Mouse (Mus musculus) intestine, postnatal 0 days (tissue): Measurements from ENCODE around the gene Rnf144a. TPM values are rescaled to one million over a fixed set of nuclear protein-coding genes. Genes with fewer than 3 reads are reported as not detected.
"Not testable (repeated sequence)": the region's sequence is repeated elsewhere in the genome, so short reads cannot be mapped to it uniquely, and the experiment has no call there.

ENCODE experiments used
- ATAC-seq: fragments of 200-750 bp; cut with Nextera tagmentation; 2 replicates; pipeline ENCODE4 v1.8.0; 2017; ENCODE audit warnings: mild to moderate bottlenecking, moderate TSS enrichment, moderate library complexity
- H3K27ac ChIP-seq: fragments of 300-500 bp; sonication (generic); 2 replicates; pipeline ENCODE4 v1.5.1; 2014; ENCODE audit warnings: mild to moderate bottlenecking, low read depth, low read length, moderate library complexity
- H3K27me3 ChIP-seq: fragments of 300-500 bp; sonication (generic); replicated peaks from 2 replicates; pipeline ENCODE4 v1.6.1; 2014; ENCODE audit warnings: low read length, mixed read lengths; ENCODE audit not compliant: control insufficient read depth, insufficient read depth
- H3K36me3 ChIP-seq: fragments of 300-500 bp; sonication (generic); 2 replicates; pipeline ENCODE4 v1.6.1; 2014; ENCODE audit warnings: mild to moderate bottlenecking, moderate library complexity; ENCODE audit not compliant: control insufficient read depth, insufficient read depth
- H3K4me1 ChIP-seq: fragments of 300-500 bp; sonication (generic); replicated peaks from 2 replicates; pipeline ENCODE4 v1.6.1; 2014; ENCODE audit warnings: antibody characterized with exemption, low read length, mixed read lengths; ENCODE audit not compliant: control insufficient read depth, insufficient read depth
- H3K4me2 ChIP-seq: fragments of 300-500 bp; sonication (generic); replicated peaks from 2 replicates; pipeline ENCODE4 v1.6.1; 2014; ENCODE audit warnings: low read depth, mild to moderate bottlenecking, moderate library complexity
- H3K4me3 ChIP-seq: fragments of 300-500 bp; sonication (generic); 2 replicates; pipeline ENCODE4 v1.5.1; 2014; ENCODE audit warnings: low read depth, low read length
- H3K9ac ChIP-seq: fragments of 300-500 bp; sonication (generic); 2 replicates; pipeline ENCODE4 v1.6.1; 2014; ENCODE audit warnings: mild to moderate bottlenecking, low read depth, low read length
- H3K9me3 ChIP-seq: fragments of 300-500 bp; sonication (generic); 2 replicates; pipeline ENCODE4 v1.6.1; 2016; ENCODE audit warnings: mixed run types; ENCODE audit not compliant: control insufficient read depth
- CTCF ChIP-seq: sonication (generic); IDR thresholded peaks from 2 replicates; pipeline ENCODE4 v1.5.1; 2016; ENCODE audit warnings: low read depth, mild to moderate bottlenecking, control low read depth, antibody characterized with exemption, moderate library complexity
- WGBS: fragments of 180-500 bp; shearing (Covaris S2); extraction: QIAGEN DNeasy Blood & Tissue Kit; methylation state at CpG from one replicate; pipeline ENCODE4 v1.1.7; 2014; 5-methylcytosine and 5-hydroxymethylcytosine counted together
- polyA plus RNA-seq: library from polyadenylated mRNA; unstranded; fragments of >200 nt; fragmentation: Nextera tagmentation; extraction: Ambion mirVana; gene quantifications from 2 replicates; pipeline ENCODE4 v1.2.1, GENCODE M21; 2015

Rnf144a gene
- polyA plus RNA-seq, 1 experiment from 2014 or later: 4.4 TPM

- no peak for ATAC-seq
- H3K36me3 ChIP-seq: no peaks in the 10 kb centered on the region
- no peaks in the 10 kb centered on the region for H3K4me1 ChIP-seq
- H3K9me3 ChIP-seq: no peaks in the 10 kb centered on the region
- H3K4me3 ChIP-seq: no peak overlapping the region
- no peak overlapping the region for H3K9ac ChIP-seq
- no peaks in the 10 kb centered on the region for H3K27me3 ChIP-seq
- H3K27ac ChIP-seq: no peak overlapping the region
- no peak overlapping the region for H3K4me2 ChIP-seq
- WGBS: 73% methylated on average over 4 of the region's 4 CpGs
- no peak for TF ChIP-seq CTCF
Measured at GRCm38 (mm10) chr12:26436334-26436733, 21.3 kb upstream of the Rnf144a start.

DNA sequence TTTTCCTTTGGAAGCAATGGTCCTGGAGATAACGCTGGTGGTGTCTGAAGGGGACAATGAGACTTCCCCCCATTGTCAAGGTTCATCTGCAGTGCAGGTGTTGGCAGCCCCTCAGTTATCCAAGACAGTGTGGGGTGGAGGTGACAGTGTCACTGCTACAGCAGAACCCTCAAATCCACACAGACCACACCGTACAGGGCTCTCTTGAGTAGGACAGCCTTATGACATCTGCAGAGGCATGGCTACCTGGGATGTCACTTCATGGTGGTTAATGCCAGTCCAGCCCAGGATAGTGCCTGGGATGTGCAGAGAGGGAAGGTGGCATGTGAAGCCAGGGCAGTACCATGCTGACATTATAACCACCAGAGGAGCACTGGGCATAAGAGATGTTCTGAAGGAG lies 13.7 kb upstream of the Rnf144a start:
- ATAC-seq, H3K9ac ChIP-seq: not testable (repeated sequence)
- WGBS: 93% methylated on average over 2 of the region's 2 CpGs

GRCm38 (mm10) chr12:26424841-26425240 lies 9.8 kb upstream of the Rnf144a start:
- Histone ChIP-seq H3K27me3 (no peaks in the 10 kb centered on the region), H3K4me1 (no peaks in the 10 kb centered on the region), H3K27ac (no peak overlapping the region), H3K9ac (no peak overlapping the region), H3K4me3 (no peak overlapping the region), H3K36me3 (no peaks in the 10 kb centered on the region), H3K4me2 (no peak overlapping the region), H3K9me3 (no peaks in the 10 kb centered on the region)
- no peak for ATAC-seq
- TF ChIP-seq CTCF: peak; percentile 68
- 87% methylated on average over 2 of the region's 2 CpGs for WGBS

More for the DNA sequence above, 13.7 kb upstream of the Rnf144a start:
- not testable (repeated sequence) for H3K4me1 ChIP-seq, H3K36me3 ChIP-seq, H3K9me3 ChIP-seq, H3K4me2 ChIP-seq, H3K27me3 ChIP-seq, H3K4me3 ChIP-seq, H3K27ac ChIP-seq

GRCm38 (mm10) chr12:26418322-26418721 lies 3.3 kb upstream of the Rnf144a start:
- H3K36me3 ChIP-seq: no peaks in the 10 kb centered on the region
- H3K9ac ChIP-seq: no peak overlapping the region
- no peak for ATAC-seq
- no peak overlapping the region for H3K4me2 ChIP-seq
- no peaks in the 10 kb centered on the region for H3K27me3 ChIP-seq
- TF ChIP-seq CTCF: no peak
- H3K4me1 ChIP-seq: no peaks in the 10 kb centered on the region
- H3K27ac ChIP-seq: no peak overlapping the region
- 80% methylated on average over 4 of the region's 4 CpGs for WGBS
- H3K9me3 ChIP-seq: no peaks in the 10 kb centered on the region
- no peak overlapping the region for H3K4me3 ChIP-seq

GRCm38 (mm10) chr12:26416636-26417295 lies 1.7 kb upstream of the Rnf144a start:
- no peak for ATAC-seq
- Histone ChIP-seq H3K27ac (no peak overlapping the region), H3K9me3 (no peaks in the 10 kb centered on the region), H3K9ac (no peak overlapping the region), H3K4me3 (no peak overlapping the region), H3K27me3 (no peaks in the 10 kb centered on the region), H3K36me3 (no peaks in the 10 kb centered on the region), H3K4me1 (no peaks in the 10 kb centered on the region), H3K4me2 (no peak overlapping the region)
- 77% methylated on average over 7 of the region's 7 CpGs for WGBS
- no peak for TF ChIP-seq CTCF

- Histone ChIP-seq H3K9me3 (no peaks in the 10 kb centered on the region), H3K4me3 (peak overlapping the region; percentile 90), H3K9ac (peak overlapping the region; percentile 67), H3K4me1 (no peaks in the 10 kb centered on the region), H3K27me3 (no peaks in the 10 kb centered on the region), H3K27ac (peak overlapping the region; percentile 50; the same call in 1 of the 2 replicates), H3K4me2 (peak overlapping the region; percentile 97), H3K36me3 (no peaks in the 10 kb centered on the region)
- no peak for TF ChIP-seq CTCF
- peak; percentile 57 for ATAC-seq
- WGBS: under 1% methylated on average over 51 of the region's 64 CpGs
Measured at GRCm38 (mm10) chr12:26414451-26415103, 477 bp downstream of the Rnf144a start.
